Mouse (Mus musculus) ovary, postnatal 14 days (tissue): ENCODE data around the gene Gbp4.
"Not testable (repeated sequence)": the region's sequence is repeated elsewhere in the genome, so short reads cannot be mapped to it uniquely, and the experiment has no call there.

Experiments
- DNase-seq: peaks from one replicate; pipeline ENCODE4 v3.0.0; 2022; ENCODE audit warnings: low spot score

Gbp4 gene

GRCm38 (mm10) chr5:105139409-105140088 lies at the start of gene Gbp4, which contains the start of the genes Gbp9 and Gbp8:
Gene Gbp4 (minus strand): TSS chr5:105139586.
Gene Gbp9 (minus strand): TSS chr5:105139539.
Gene Gbp8 (minus strand): TSS chr5:105139540.
- not testable (repeated sequence) for DNase-seq

GRCm38 (mm10) chr5:105181446-105181845 lies 42.1 kb upstream of the Gbp4 start:
- no peak for DNase-seq

DNA sequence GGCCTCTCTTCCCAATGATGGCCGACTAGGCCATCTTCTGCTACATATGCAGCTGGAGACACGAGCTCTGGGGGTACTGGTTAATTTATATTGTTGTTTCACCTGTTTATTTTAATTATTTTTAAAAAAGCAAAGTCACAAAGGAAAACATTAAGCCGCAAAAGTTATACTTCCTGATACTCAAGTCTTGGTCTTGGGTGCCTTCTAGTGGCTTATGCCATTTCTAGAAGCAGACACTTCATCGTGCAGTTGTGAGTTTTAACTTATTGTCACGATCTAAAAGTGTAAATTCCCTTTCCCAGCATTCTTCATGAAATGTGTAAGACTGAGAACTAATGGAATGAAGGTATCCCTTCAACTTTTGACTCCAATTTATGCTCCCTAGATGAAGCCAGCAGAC lies 17.2 kb upstream of the Gbp4 start:
- DNase-seq = no peak

- no peak for DNase-seq
Measured at GRCm38 (mm10) chr5:105154049-105154448, 14.7 kb upstream of the Gbp4 start.

GRCm38 (mm10) chr5:105148062-105148461 lies 8.7 kb upstream of the Gbp4 start:
- DNase-seq = not testable (repeated sequence)

- DNase-seq = no peak
Measured at GRCm38 (mm10) chr5:105146447-105146846, 7.1 kb upstream of the Gbp4 start.

GRCm38 (mm10) chr5:105145731-105146130 lies 6.3 kb upstream of the Gbp4 start:
- not testable (repeated sequence) for DNase-seq

- not testable (repeated sequence) for DNase-seq
Measured at GRCm38 (mm10) chr5:105140089-105140810, 864 bp upstream of the Gbp4 start.

DNA sequence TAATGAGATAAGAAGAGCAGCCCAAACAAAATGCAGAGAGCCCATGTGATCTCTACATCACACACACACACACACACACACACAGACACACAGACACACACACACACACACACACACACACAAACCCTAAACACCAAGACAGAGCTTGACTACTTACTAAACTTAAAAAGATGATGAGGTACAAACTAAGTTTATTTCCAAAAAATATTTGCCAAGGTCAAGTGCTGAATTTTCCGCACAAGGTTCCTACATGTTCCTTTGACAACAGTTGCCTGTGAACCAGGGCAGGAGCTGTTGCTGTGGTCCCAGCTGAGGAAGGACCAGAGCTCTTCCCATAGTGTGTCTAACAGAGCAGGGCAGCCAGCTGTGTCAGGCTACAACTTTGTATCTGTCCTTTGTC lies 480 bp downstream of the Gbp4 start:
- no peak for DNase-seq

DNA sequence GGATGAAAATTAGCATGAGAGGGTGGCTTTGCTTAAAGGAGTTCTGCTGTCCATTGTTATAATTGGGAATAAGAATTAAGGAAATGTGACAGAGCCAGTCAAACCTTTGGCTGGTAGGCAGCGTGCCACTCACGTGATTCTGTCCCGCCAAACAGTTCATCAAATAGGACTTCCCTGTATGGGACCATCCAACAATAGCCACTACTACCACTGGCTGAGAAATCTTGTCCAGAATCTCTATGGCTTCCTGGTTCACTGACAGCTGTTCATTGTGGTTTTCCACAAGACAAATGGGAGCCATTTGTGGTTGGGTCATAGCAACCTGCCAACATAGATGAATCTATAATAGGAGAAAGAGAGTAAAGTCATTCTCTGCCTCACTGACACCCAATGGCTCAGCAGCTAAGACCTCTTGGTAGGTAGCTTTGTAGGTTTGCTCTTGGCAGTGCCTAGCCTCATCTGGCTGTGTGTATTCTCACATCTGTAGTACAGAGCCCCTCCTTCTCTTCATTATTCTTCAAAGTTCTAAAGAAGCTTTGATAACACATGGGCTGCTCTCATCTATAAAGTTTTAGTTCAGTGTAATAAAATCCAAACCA lies 2.6 kb downstream of the Gbp4 start:
- not testable (repeated sequence) for DNase-seq

DNA sequence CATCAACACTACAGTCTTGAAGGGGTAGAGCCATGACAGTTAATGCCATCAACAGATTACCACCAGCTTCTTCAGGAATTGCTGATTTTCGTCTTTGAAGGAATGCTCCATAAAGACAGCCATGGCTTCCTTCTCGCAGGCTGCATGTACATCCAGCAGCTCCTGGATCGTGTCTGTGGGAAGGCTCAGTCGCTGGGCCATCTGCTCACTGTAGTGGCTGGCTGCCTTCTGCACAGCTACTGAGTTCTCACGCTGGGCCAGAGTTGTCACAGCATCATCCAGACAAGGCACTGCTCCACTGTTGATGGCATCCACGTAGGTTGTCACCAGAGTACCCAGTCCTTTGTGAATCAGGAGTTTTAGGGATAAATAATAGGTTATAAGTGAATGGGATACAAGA lies 17.7 kb downstream of the Gbp4 start:
- DNase-seq = not testable (repeated sequence)

- no peak for DNase-seq
Measured at GRCm38 (mm10) chr5:105115740-105116139, 23.6 kb downstream of the Gbp4 start.

DNA sequence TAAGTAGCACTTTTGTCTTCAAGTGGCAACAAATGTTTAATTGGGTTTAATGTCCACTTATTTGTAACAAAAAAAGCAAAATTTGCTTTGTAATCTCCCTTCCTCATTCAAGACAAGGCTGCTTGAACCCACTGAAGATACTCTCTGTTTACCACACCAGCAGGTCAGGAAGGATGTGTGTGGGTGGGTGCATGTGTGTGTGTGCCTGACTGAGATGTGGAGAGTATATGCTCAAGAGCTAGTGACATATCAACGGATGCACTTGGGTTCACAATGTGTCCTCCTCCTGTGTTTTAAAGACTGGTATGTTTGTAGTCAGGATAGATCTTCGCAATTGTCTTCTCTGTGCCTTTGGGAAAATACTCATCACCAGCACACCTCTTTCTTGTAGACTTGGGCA lies 24.7 kb downstream of the Gbp4 start:
- DNase-seq = no peak

DNA sequence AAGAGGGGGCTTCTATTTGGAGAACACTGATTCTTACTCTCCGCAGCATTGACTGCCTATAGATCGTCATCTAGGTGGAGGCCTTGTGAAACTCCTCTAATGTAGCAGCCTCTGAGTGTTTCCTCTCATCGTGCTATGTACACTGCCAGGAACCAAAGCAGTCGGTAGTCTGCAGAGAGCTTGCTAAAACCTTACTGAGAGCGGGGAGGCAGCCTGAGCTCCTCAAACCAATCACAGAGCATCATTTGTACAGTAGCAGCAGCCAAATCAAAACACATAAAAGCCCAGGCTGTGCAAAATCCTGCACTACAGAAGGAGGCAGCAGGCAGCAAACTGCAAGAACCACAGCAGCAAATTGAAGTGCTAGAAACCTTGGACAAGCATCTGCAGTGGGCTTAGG lies 25.7 kb downstream of the Gbp4 start:
- no peak for DNase-seq

- peak; percentile 49 for DNase-seq
Measured at GRCm38 (mm10) chr5:105110271-105110852, 29.0 kb downstream of the Gbp4 start.

DNA sequence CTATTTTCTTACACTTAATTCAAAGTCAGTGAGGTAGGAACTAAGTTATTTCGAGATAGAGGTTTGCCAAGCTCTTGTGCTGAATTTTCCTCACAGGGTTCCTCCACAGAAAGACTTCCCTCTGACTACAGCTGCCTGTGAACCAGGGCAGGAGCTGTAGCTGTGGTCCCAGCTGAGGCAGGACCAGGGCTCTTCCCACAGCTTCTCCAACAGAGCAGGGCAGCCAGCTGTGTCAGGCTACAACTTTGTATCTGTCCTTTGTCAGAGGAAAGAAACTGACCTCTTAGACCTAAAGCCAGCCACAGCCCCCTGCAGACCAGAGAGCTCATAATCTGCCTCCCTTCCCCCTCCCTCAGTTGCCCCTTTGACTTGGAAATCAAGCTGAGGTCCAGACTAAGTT lies 29.6 kb downstream of the Gbp4 start:
- peak; percentile 12 for DNase-seq

GRCm38 (mm10) chr5:105105689-105106088 lies 33.7 kb downstream of the Gbp4 start:
- DNase-seq = not testable (repeated sequence)

GRCm38 (mm10) chr5:105081900-105082299 lies 57.5 kb downstream of the Gbp4 start:
- DNase-seq = no peak

DNA sequence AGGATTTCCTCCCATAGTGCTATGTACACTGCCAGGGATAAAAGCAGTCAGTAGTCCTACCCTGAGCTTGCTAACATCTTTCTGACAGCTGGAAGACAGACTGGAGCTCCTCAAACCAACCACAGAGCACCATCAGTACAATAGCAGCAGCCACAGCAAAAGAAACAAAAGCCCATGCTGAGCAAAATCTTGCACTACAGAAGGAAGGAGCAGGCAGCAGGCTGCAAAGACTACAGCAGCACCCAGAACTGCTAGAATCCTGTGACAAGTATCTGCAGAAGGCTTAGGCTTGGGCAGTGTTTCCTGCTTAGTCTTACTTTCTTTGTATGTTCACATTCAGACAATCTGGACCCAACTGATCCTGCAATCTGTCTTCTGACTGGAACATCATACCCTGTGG lies 71.0 kb downstream of the Gbp4 start:
- DNase-seq = not testable (repeated sequence)
